Mouse (Mus musculus) lung, adult 2 months (tissue): ENCODE data around the gene Appbp2. TPM values are rescaled to one million over a fixed set of nuclear protein-coding genes. Genes with fewer than 3 reads are reported as not detected.
A peak's percentile ranks its signal among the peaks of the same experiment; 100 is the strongest.
"Not testable (repeated sequence)": the region's sequence is repeated elsewhere in the genome, so short reads cannot be mapped to it uniquely, and the experiment has no call there.

Experiments
- DNase-seq: peaks from one replicate; pipeline ENCODE4 v3.0.0; 2022
- H3K4me1 ChIP-seq: fragments of 200-500 bp; 2 replicates; pipeline ENCODE4 v1.6.1; 2011; ENCODE audit warnings: low read length; ENCODE audit not compliant: control insufficient read depth, insufficient read depth
- H3K4me3 ChIP-seq: fragments of 200-500 bp; replicated peaks from 2 replicates; pipeline ENCODE3; 2011; ENCODE audit warnings: low read depth, mild to moderate bottlenecking, control low read depth, low read length; ENCODE audit errors: extremely low read depth
- CTCF ChIP-seq: fragments of 200-500 bp; IDR thresholded peaks from 2 replicates; pipeline ENCODE4 v1.5.1; 2011; ENCODE audit warnings: mild to moderate bottlenecking, low read length, control low read depth; ENCODE audit not compliant: insufficient read depth
- POLR2A ChIP-seq: fragments of 200-500 bp; IDR thresholded peaks from 2 replicates; pipeline ENCODE4 v1.6.1; 2011; ENCODE audit warnings: low read depth, mild to moderate bottlenecking, control low read depth, low read length, borderline replicate concordance; ENCODE audit errors: extremely low read depth
- WGBS: fragments of 180-500 bp; shearing (Covaris S2); methylation state at CpG from one replicate; pipeline ENCODE4 v1.1.7; 2018; 5-methylcytosine and 5-hydroxymethylcytosine counted together
- polyA plus RNA-seq: library from polyadenylated mRNA; depleted of rRNA; stranded (reverse); fragments of >200 nt; gene quantifications from 2 replicates; pipeline ENCODE4 v1.2.3, GENCODE M21; 2012; rRNA removed

Gene Appbp2
- polyA plus RNA-seq, 1 experiment, result 11.1 TPM

GRCm38 (mm10) chr11:85167503-85167902, 67.4 kb downstream of the Appbp2 start:
- TF ChIP-seq POLR2A, result no peak
- no peak for TF ChIP-seq CTCF
- no peak overlapping the region for H3K4me3 ChIP-seq
- no peak for DNase-seq
- 69% methylated on average over 1 of the region's 1 CpGs for WGBS
- H3K4me1 ChIP-seq, result no peaks in the 10 kb centered on the region

- DNase-seq, result no peak
- Histone ChIP-seq H3K4me1 (no peaks in the 10 kb centered on the region), H3K4me3 (no peak overlapping the region)
- TF ChIP-seq POLR2A (no peak), CTCF (no peak)
Observed at GRCm38 (mm10) chr11:85164371-85164770, 70.6 kb downstream of the Appbp2 start.

- not testable (repeated sequence) for H3K4me3 ChIP-seq, H3K4me1 ChIP-seq, DNase-seq
- 79% methylated on average over 1 of the region's 1 CpGs for WGBS
Observed at GRCm38 (mm10) chr11:85163014-85163413, 71.9 kb downstream of the Appbp2 start.

- WGBS, result 60% methylated on average over 2 of the region's 2 CpGs
- no peak for DNase-seq
- TF ChIP-seq POLR2A (no peak), CTCF (no peak)
- H3K4me1 ChIP-seq, result no peaks in the 10 kb centered on the region
- no peak overlapping the region for H3K4me3 ChIP-seq
Observed at GRCm38 (mm10) chr11:85157301-85157700, 77.6 kb downstream of the Appbp2 start.

- TF ChIP-seq CTCF (no peak), POLR2A (no peak)
- no peaks in the 10 kb centered on the region for H3K4me1 ChIP-seq
- H3K4me3 ChIP-seq, result no peak overlapping the region
- WGBS, result 82% methylated on average over 2 of the region's 2 CpGs
- no peak for DNase-seq
Observed at GRCm38 (mm10) chr11:85152256-85152930, 82.5 kb downstream of the Appbp2 start.

DNA sequence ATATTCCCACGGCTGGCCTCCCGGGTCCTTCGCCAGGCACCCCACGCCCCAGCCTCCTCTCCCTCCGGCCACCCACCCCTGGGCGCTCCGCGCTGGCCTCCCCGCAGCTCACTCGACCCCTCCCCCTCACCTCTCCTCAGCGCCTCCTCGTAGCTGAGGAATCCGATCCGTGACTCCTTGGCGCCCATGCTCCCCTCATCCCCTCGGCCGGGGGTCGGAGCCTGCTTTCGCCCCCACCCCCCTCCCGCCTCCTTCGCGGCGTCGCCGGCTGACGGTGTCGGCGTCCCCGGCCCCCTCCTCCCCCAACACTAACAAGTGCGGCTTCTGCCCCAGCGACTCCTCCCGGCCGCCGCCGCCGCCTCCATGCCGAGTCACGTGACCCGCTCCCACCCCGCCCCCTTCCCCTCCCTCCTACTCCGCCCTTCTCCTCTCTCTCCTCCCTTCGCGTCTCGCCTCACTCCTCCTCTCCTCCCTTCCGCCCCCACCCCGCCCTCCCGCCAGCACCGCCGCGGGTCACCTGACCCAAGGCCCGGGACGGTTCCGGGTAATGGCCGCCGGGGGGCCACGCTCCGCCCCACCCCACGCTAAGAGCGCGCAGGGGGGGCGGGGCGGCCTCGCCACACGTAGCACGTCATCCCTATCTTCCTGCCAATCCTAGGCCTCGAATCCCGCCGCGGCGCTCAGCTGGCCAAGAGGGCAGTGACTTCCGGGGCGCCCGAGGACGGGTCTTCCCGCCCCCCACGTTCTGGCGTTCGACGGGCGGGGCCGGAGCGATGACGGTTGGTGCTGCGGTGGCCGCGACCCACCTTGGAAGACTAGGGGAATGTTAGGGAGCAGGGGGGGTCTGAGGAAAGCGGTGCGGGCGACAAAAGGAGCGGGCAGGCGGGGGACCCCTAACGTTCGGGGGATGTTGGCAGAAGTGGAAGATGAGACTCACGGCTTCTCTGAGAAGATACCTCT, 95.1 kb downstream of the Appbp2 start, which contains the start of gene Usp32:
TSS of gene Usp32 (minus strand) at position 581 of the 960 bp plus-strand sequence.
- no peak for TF ChIP-seq CTCF
- TF ChIP-seq POLR2A, result peak; percentile 89
- under 1% methylated on average over 76 of the region's 94 CpGs for WGBS
- H3K4me1 ChIP-seq, result peaks cover 4% of the 10 kb centered on the region
- peak within 1 kb of the TSS; percentile 93 for H3K4me3 ChIP-seq
- peak; percentile 92 for DNase-seq

- peak; percentile 14 for DNase-seq
- no peak for TF ChIP-seq POLR2A
- TF ChIP-seq CTCF, result no peak
- Histone ChIP-seq H3K4me3 (peak overlapping the region; percentile 85), H3K4me1 (peaks cover 4% of the 10 kb centered on the region)
- 2% methylated on average over 17 of the region's 17 CpGs for WGBS
Observed at GRCm38 (mm10) chr11:85138776-85139474, 96.0 kb downstream of the Appbp2 start.

Other genes with a start within 250 kb of the Appbp2 start
- 4.4 and 7.9 TPM in 2 replicates for gene Usp32, start 95.0 kb downstream of the Appbp2 start, polyA plus RNA-seq
- gene 1700125H20Rik, start 64.7 kb downstream of the Appbp2 start, polyA plus RNA-seq, result not detected in 2 replicates
- 7.3 and 7.4 TPM in 2 replicates for gene Ppm1d, start 76.1 kb upstream of the Appbp2 start, polyA plus RNA-seq
- 54.9 and 55.7 TPM in 2 replicates for gene Bcas3, start 118.0 kb upstream of the Appbp2 start, polyA plus RNA-seq